Mouse (Mus musculus): Measurements from ENCODE around the gene Mlana.

Gene Mlana

GRCm38 (mm10) chr19:29697245-29697874 lies at the start of gene Mlana:
Gene Mlana (plus strand): TSS chr19:29697824.
- DNase-seq = peak; percentile 69

- no peak for DNase-seq
Measured at GRCm38 (mm10) chr19:29648550-29648914, 49.1 kb upstream of the Mlana start.

- no peak for DNase-seq
Measured at GRCm38 (mm10) chr19:29649683-29650082, 47.9 kb upstream of the Mlana start.

GRCm38 (mm10) chr19:29653768-29654265 lies 43.8 kb upstream of the Mlana start:
- DNase-seq = no peak

- no peak for DNase-seq
Measured at GRCm38 (mm10) chr19:29655148-29655547, 42.5 kb upstream of the Mlana start.

GRCm38 (mm10) chr19:29656029-29656428 lies 41.6 kb upstream of the Mlana start:
- DNase-seq = no peak

GRCm38 (mm10) chr19:29656620-29657019 lies 41.0 kb upstream of the Mlana start:
- no peak for DNase-seq

GRCm38 (mm10) chr19:29657033-29657432 lies 40.6 kb upstream of the Mlana start:
- no peak for DNase-seq

GRCm38 (mm10) chr19:29657558-29657957 lies 40.1 kb upstream of the Mlana start:
- DNase-seq = no peak

- DNase-seq = no peak
Measured at GRCm38 (mm10) chr19:29658836-29659235, 38.8 kb upstream of the Mlana start.

- no peak for DNase-seq
Measured at GRCm38 (mm10) chr19:29659705-29660104, 37.9 kb upstream of the Mlana start.

GRCm38 (mm10) chr19:29660835-29661764 lies 36.5 kb upstream of the Mlana start:
- no peak for DNase-seq

GRCm38 (mm10) chr19:29661974-29662580 lies 35.5 kb upstream of the Mlana start:
- DNase-seq = no peak

- no peak for DNase-seq
Measured at GRCm38 (mm10) chr19:29663780-29664179, 33.8 kb upstream of the Mlana start.

GRCm38 (mm10) chr19:29664934-29665333 lies 32.7 kb upstream of the Mlana start:
- no peak for DNase-seq

GRCm38 (mm10) chr19:29666164-29666563 lies 31.5 kb upstream of the Mlana start:
- DNase-seq = no peak

GRCm38 (mm10) chr19:29666965-29667594 lies 30.5 kb upstream of the Mlana start:
- peak; percentile 33 for DNase-seq

- DNase-seq = no peak
Measured at GRCm38 (mm10) chr19:29668135-29668534, 29.5 kb upstream of the Mlana start.

- DNase-seq = no peak
Measured at GRCm38 (mm10) chr19:29670247-29670646, 27.4 kb upstream of the Mlana start.

GRCm38 (mm10) chr19:29671160-29671559 lies 26.5 kb upstream of the Mlana start:
- no peak for DNase-seq

GRCm38 (mm10) chr19:29672660-29673059 lies 25.0 kb upstream of the Mlana start:
- DNase-seq = no peak

GRCm38 (mm10) chr19:29674946-29675345 lies 22.7 kb upstream of the Mlana start:
- no peak for DNase-seq

GRCm38 (mm10) chr19:29675562-29676078 lies 22.0 kb upstream of the Mlana start:
- DNase-seq = peak; percentile 26
